Mouse (Mus musculus) kidney, adult 2 months (tissue): ENCODE measurements at regions not wholly inside any gene's neighbourhood (a gene's known extent, or its start where the extent isn't known, plus 50 kb on each side); places are given as distances from the start of the nearest gene placed in this dataset.

ENCODE experiments used
- CTCF ChIP-seq: fragments of 200-500 bp; conservative IDR thresholded peaks from 2 replicates; pipeline ENCODE4 v1.5.1; 2011; ENCODE audit warnings: low read depth, mild to moderate bottlenecking, control low read depth, low read length, moderate library complexity, mixed read lengths; ENCODE audit not compliant: insufficient read depth, insufficient read length
- POLR2A ChIP-seq: fragments of 200-500 bp; IDR thresholded peaks from one replicate; pipeline ENCODE4 v1.6.1; 2011; ENCODE audit warnings: low read depth, low read length, control low read depth

DNA sequence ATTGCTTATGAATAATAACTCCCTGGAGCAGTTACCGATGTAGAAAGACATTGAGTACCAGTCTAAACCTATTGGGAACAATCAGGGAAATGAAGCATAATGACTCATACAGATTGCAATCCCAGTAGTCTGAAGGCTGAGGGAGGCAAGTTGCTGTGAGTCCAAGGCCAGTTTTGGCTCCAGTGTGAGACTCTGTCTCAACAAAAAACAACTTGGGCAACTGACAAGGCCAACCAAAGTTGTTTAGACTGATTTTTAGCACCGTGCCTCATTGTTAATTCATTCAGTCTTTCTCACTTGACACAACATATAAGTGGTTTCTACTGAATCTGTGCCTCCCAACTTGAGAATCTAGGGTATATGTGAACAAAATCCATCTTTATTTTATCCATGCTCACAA, 120.3 kb upstream of the Catsperb start:
- TF ChIP-seq CTCF (no peak), POLR2A (no peak)
